Mouse (Mus musculus): ENCODE measurements at regions not wholly inside any gene's neighbourhood (a gene's known extent, or its start where the extent isn't known, plus 50 kb on each side); places are given as distances from the start of the nearest gene placed in this dataset.
A peak's percentile ranks its signal among the peaks of the same experiment; 100 is the strongest.

DNA sequence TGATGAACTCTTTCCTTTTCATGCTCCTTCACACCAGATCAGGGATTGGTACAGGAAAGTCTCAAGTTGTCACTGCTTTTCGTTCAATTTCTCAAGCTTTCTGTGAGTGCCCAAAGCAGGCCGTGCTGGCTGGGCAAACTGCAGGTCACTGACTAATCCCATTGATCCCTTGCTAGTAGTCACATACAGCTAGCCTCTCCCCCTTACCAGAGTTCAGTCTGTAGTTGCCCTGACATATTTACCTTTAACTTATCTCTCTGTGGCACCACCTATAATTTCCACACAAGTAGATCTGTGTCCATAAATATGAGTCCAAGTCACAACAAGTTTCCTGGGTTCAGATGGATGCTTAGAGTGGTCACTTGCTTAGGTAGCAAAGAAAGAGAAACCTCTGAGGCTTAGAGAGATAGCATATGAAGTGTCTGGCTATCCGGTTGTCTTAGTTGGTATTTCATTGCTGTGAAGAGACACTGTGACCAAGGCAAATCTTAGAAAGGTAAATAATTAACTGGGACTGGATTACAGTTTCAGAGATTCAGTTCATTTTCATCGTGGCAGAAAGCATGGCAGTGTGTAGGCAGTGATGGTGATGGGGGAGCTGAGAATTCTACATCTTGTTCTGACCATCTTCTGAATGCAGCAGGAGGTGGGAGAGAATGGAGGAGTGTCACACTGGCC is 362.8 kb upstream of the Pcsk5 start:
- 82% methylated on average over 4 of the region's 4 CpGs for WGBS
- ATAC-seq (ENCODE audit: low FRiP score): no peak
- H3K4me3 ChIP-seq (replicated peaks): no peak overlapping the region
- no peaks in the 10 kb centered on the region for H3K36me3 ChIP-seq
- H3K9ac ChIP-seq (replicated peaks): no peak overlapping the region
- H3K27ac ChIP-seq (replicated peaks): no peak overlapping the region
- no peaks in the 10 kb centered on the region for H3K27me3 ChIP-seq (replicated peaks)
- 0 out of 2 replicates have a peak, but pooled peaks cover 3% of the 10 kb centered on the region for H3K9me3 ChIP-seq (replicated peaks)
- H3K4me2 ChIP-seq: no peak overlapping the region
- H3K4me1 ChIP-seq: no peaks in the 10 kb centered on the region

DNA sequence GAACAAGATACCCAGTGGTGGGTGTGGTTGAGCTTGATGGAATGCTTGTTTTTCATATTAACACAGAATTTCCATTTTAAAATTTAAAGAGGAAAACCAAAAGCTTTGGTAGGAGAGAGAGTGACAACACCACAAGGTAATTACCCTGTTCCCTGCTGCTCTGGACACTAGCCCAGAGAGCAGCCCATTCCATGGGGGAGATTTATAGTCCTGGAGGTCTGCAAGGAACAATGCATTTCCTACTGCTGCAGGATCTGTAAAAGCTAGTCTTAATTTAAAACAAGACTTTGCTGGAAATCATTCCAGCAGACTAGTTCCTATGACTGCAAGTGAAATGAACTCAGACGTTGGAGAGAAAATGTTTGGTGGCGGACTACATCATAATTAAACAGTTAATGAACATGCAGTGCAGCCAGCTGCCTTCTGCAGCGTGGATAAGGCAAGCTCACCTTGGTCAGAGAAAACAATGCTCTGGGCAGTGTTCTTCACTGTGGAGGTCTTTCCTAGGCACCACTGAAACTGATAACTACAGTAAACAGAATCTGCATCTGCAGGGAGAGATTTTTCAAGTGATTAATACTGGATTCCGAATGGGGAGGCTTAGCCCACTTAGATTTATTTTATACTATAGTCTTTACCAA is 351.8 kb upstream of the Pcsk5 start:
- ATAC-seq (ENCODE audit: low FRiP score): peak; percentile 74
- H3K27me3 ChIP-seq (replicated peaks): no peaks in the 10 kb centered on the region
- H3K9ac ChIP-seq (replicated peaks): no peak overlapping the region
- H3K27ac ChIP-seq (replicated peaks): peak overlapping the region; percentile 51
- no peaks in the 10 kb centered on the region for H3K36me3 ChIP-seq
- no peak overlapping the region for H3K4me3 ChIP-seq (replicated peaks)
- no peak overlapping the region for H3K4me2 ChIP-seq
- no peaks in the 10 kb centered on the region for H3K9me3 ChIP-seq (replicated peaks)
- peaks cover 16% of the 10 kb centered on the region for H3K4me1 ChIP-seq
- WGBS: 8% methylated on average over 4 of the region's 4 CpGs

DNA sequence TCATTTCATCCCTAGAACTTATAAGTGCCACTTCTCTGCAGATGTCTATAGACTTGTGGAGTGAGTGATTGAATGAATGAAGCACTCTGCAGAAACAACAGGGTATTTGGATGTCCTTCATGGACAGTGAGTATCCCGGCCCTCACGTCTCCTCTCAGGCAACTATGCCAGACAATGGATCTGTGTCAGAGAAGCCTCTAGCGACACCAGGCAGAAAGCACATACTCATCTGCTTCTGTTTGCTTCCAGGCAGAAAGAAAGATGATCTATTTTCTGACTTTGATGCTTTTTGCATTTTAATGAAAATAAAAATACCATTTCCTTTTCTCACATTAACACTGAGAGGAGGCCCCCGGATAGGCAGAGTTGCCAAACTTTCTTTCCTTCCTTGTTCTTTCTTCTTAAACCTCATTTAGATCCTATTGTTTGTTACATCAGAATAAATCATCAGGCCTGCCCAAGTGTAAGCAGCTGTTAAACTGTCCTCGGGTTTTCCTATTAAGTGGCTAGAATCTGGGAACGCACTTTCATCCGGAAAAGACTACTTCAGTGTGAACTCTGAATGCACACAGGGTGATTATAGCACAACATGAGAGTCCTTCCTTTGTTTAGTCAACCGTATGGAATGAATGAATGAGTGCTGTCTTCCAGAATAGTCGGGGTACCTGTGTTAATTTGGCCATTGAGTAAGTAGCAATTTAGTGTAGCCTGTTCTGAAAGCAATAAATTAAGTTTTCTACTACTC is 350.9 kb upstream of the Pcsk5 start:
- H3K27ac ChIP-seq (replicated peaks): no peak overlapping the region
- no peaks in the 10 kb centered on the region for H3K9me3 ChIP-seq (replicated peaks)
- H3K36me3 ChIP-seq: no peaks in the 10 kb centered on the region
- H3K4me2 ChIP-seq: no peak overlapping the region
- WGBS: 10% methylated on average over 9 of the region's 9 CpGs
- H3K4me1 ChIP-seq: peaks cover 16% of the 10 kb centered on the region
- H3K27me3 ChIP-seq (replicated peaks): no peaks in the 10 kb centered on the region
- no peak overlapping the region for H3K9ac ChIP-seq (replicated peaks)
- peak; percentile 17; the same call in 1 of the 2 replicates for ATAC-seq (ENCODE audit: low FRiP score)
- H3K4me3 ChIP-seq (replicated peaks): no peak overlapping the region

DNA sequence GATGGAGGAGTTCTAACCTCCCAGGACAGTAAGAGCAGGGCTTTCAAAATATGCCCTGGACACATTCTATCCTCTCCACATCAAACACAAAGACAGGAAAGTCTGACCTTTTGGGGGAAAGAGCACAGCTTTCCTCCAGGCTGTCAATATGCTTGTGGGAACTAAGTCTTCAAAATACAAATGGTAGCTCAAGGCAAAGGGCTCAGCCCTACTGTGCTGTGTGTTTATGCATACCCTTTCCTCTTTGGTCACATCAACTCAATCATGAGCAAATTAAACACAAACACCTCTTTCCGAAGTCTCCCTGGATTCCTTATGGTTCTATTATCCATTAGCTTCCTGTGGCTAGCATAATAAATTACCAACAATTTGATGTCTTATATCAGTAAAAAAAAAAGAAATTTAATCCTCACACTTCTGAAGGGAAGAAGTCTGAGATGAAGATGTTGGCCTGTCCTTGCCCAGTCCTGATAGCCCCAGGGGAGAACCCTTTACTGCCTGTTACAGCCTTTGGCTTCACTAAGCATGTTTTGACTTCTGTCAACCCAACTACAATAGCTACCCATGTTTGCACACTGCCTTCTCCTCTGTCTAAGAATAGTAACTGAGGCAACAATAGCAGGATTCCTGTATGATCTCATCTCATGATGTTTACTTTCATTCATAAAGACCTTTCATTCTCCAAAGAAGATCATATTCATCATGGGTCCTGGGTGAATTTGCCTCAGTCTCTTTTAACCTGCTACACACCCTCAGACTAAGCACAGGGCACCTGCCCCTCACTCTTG is 348.5 kb upstream of the Pcsk5 start:
- ATAC-seq (ENCODE audit: low FRiP score): no peak
- Histone ChIP-seq H3K4me2 (no peak overlapping the region), H3K36me3 (no peaks in the 10 kb centered on the region), H3K27me3 (replicated peaks) (no peaks in the 10 kb centered on the region), H3K9me3 (replicated peaks) (no peaks in the 10 kb centered on the region), H3K4me1 (peaks cover 16% of the 10 kb centered on the region), H3K9ac (replicated peaks) (no peak overlapping the region), H3K27ac (replicated peaks) (no peak overlapping the region), H3K4me3 (replicated peaks) (no peak overlapping the region)
- WGBS: 76% methylated on average over 1 of the region's 1 CpGs

DNA sequence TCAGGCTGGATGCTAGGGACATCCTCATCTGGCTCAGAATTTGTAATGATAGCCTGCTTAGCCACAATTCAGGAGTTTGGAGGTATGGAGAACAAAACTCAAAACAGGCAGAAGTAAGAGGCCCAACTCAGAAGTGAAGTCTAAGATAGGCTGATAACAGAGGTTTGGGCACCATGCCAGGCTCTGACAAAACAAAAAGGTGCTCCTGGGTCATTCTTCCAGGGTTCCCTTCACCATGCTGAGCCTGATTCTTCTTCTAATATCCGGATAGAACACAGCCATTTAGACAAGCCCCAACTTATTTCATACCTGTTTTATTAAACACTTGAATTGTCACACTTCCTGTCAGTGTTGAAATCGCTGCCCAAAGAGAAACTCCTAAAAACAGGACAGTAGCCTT is 347.8 kb upstream of the Pcsk5 start:
- H3K4me1 ChIP-seq: peaks cover 16% of the 10 kb centered on the region
- no peak overlapping the region for H3K27ac ChIP-seq (replicated peaks)
- H3K4me3 ChIP-seq (replicated peaks): no peak overlapping the region
- no peak for ATAC-seq (ENCODE audit: low FRiP score)
- H3K36me3 ChIP-seq: no peaks in the 10 kb centered on the region
- 91% methylated on average over 2 of the region's 2 CpGs for WGBS
- no peaks in the 10 kb centered on the region for H3K27me3 ChIP-seq (replicated peaks)
- H3K4me2 ChIP-seq: no peak overlapping the region
- H3K9me3 ChIP-seq (replicated peaks): no peaks in the 10 kb centered on the region
- no peak overlapping the region for H3K9ac ChIP-seq (replicated peaks)

DNA sequence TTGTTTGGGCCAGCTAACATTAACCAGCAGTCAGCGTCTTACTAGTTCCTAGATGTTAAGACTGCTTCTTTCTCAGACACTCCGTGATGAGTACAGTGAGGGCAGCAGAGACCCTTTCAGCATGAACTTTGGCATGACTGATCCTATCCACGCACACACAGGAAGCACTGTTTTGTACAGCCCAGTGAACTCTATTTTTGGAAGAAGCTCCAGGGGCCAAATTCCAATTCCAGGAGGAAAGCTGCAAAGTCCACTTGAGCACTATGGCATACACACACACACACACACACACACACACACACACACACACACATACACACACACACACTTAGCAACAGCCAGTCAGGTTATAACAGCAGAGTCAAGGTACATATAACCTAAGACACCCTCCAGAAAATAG is 338.8 kb upstream of the Pcsk5 start:
- 79% methylated on average over 3 of the region's 3 CpGs for WGBS
- H3K9ac ChIP-seq (replicated peaks): no peak overlapping the region

DNA sequence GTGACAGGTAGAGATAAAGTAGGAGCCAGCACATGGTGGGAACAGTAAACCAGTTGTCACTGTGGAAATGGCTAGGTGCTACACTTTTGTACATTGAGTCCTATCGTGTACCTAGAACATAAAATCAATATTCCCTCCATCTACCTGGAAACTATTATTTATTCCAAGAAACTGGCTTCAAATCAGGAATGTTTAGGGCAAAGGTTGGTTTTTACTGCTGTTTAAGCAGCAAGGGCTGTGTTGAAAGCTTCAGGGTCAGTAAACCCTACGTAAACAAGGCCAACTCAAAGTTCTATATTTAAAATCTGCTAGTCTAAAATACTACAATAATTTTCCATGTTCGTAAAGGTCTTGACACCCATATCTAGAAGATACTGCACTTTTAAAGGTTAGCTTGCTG is 309.1 kb upstream of the Pcsk5 start:
- H3K9me3 ChIP-seq (replicated peaks): no peaks in the 10 kb centered on the region
- 88% methylated on average over 3 of the region's 3 CpGs for WGBS
- H3K4me3 ChIP-seq (replicated peaks): no peak overlapping the region
- H3K27me3 ChIP-seq (replicated peaks): no peaks in the 10 kb centered on the region
- ATAC-seq (ENCODE audit: low FRiP score): no peak
- H3K9ac ChIP-seq (replicated peaks): no peak overlapping the region
- H3K36me3 ChIP-seq: no peaks in the 10 kb centered on the region
- H3K4me1 ChIP-seq: no peaks in the 10 kb centered on the region
- no peak overlapping the region for H3K4me2 ChIP-seq
- H3K27ac ChIP-seq (replicated peaks): no peak overlapping the region

More for the DNA sequence above, 338.8 kb upstream of the Pcsk5 start:
- Histone ChIP-seq H3K4me1 (no peaks in the 10 kb centered on the region), H3K4me3 (replicated peaks) (no peak overlapping the region), H3K27ac (replicated peaks) (no peak overlapping the region), H3K27me3 (replicated peaks) (no peaks in the 10 kb centered on the region), H3K36me3 (no peaks in the 10 kb centered on the region), H3K4me2 (no peak overlapping the region), H3K9me3 (replicated peaks) (no peaks in the 10 kb centered on the region)
- ATAC-seq (ENCODE audit: low FRiP score): no peak

DNA sequence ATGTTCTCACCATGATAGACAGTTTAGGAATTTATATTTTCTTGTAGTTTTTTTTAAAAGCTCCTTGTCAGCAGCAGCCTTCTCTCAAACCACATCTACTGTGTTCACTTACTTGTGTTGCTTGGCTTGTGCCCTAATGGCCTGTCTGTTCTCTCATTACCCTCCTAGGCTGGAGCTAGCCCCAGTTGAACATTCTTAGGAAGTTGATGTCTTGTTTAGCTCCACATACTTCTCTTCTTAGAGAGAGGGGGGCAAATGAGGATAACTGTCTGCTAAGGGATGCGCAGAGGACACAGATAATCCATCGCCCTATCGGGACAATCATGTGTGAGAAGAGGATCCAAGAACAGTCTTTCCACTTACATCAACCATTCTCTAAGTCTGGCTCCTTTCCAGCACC is 293.5 kb upstream of the Pcsk5 start:
- Histone ChIP-seq H3K4me3 (replicated peaks) (no peak overlapping the region), H3K9me3 (replicated peaks) (no peaks in the 10 kb centered on the region), H3K9ac (replicated peaks) (no peak overlapping the region), H3K4me1 (no peaks in the 10 kb centered on the region), H3K4me2 (no peak overlapping the region), H3K36me3 (no peaks in the 10 kb centered on the region), H3K27me3 (replicated peaks) (no peaks in the 10 kb centered on the region), H3K27ac (replicated peaks) (no peak overlapping the region)
- ATAC-seq (ENCODE audit: low FRiP score): no peak
- WGBS: 97% methylated on average over 3 of the region's 3 CpGs

DNA sequence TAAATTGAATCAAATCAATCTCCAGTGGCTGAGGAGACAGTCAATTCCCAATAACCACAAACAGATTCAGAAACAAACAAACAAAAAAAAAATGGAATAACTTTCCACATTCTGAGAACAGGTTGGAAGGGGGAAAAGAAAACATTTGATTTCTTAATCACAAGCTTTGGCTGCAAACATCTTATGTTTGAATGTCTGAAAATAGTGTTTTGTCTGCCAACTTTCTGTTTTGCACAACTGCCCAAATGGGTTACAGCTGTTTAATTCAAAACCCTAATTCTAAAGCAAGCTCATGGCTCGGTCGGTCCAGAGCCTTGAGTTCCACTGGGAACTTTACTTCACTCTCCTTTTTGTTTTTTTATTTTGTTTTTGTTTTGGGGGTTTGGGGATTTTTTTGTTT is 291.4 kb upstream of the Pcsk5 start:
- no peak for ATAC-seq (ENCODE audit: low FRiP score)
- Histone ChIP-seq H3K27ac (replicated peaks) (no peak overlapping the region), H3K36me3 (no peaks in the 10 kb centered on the region), H3K4me3 (replicated peaks) (no peak overlapping the region), H3K4me2 (no peak overlapping the region), H3K9me3 (replicated peaks) (no peaks in the 10 kb centered on the region), H3K9ac (replicated peaks) (no peak overlapping the region), H3K27me3 (replicated peaks) (no peaks in the 10 kb centered on the region), H3K4me1 (no peaks in the 10 kb centered on the region)
- 83% methylated on average over 2 of the region's 2 CpGs for WGBS

DNA sequence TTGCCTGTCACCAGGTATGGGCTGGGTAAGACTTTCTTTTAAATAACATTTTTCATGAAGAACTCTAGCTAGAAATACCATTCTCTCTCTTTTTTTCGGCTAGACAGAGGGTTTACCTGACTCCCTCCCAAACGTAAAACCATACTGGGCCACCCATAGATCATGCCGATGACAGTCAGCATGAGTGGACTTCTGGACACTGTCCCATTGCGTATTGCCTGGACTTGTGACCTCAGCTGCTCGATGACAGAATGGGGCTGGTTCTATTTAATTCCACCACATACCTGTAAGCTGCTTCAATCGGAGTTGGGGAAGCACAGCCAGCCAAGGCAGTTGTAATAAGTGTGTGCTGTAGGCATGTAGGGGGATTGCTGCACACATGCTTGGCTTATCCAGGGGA is 268.8 kb upstream of the Pcsk5 start:
- H3K4me3 ChIP-seq (replicated peaks): no peak overlapping the region
- no peaks in the 10 kb centered on the region for H3K36me3 ChIP-seq
- H3K9ac ChIP-seq (replicated peaks): no peak overlapping the region
- no peak overlapping the region for H3K27ac ChIP-seq (replicated peaks)
- H3K27me3 ChIP-seq (replicated peaks): 0 out of 2 replicates have a peak, but pooled peaks cover 4% of the 10 kb centered on the region
- H3K4me1 ChIP-seq: peaks cover 10% of the 10 kb centered on the region
- ATAC-seq (ENCODE audit: low FRiP score): no peak
- no peak overlapping the region for H3K4me2 ChIP-seq
- H3K9me3 ChIP-seq (replicated peaks): no peaks in the 10 kb centered on the region
- 85% methylated on average over 6 of the region's 6 CpGs for WGBS

DNA sequence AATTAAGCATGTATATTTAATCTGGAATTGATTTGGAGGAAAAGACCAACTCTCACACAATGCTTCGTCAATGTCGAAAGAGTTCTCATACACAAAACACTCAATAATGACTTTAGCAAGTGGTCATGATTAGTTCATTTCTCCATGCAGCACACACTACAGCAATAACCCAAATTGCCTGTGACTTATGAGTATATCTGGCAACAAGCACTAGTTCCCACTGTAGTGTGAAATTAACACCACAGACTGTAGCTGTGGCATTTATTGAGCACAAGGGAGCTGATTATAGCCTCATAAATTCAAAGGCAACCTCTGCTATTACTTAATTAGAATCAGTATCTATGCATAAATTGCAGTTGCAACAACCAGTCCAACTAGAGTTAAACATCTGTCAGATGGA is 267.2 kb upstream of the Pcsk5 start:
- Histone ChIP-seq H3K27ac (replicated peaks) (no peak overlapping the region), H3K4me2 (no peak overlapping the region), H3K9ac (replicated peaks) (no peak overlapping the region), H3K27me3 (replicated peaks) (0 out of 2 replicates have a peak, but pooled peaks cover 4% of the 10 kb centered on the region), H3K9me3 (replicated peaks) (no peaks in the 10 kb centered on the region), H3K4me1 (peaks cover 10% of the 10 kb centered on the region), H3K36me3 (no peaks in the 10 kb centered on the region), H3K4me3 (replicated peaks) (no peak overlapping the region)
- WGBS: 31% methylated on average over 2 of the region's 2 CpGs
- ATAC-seq (ENCODE audit: low FRiP score): peak; percentile 93
